Mouse (Mus musculus) heart, postnatal 0 days (tissue): ENCODE measurements around the gene Ube2q1. TPM values are rescaled to one million over a fixed set of nuclear protein-coding genes. Genes with fewer than 3 reads are reported as not detected.
A peak's percentile ranks its signal among the peaks of the same experiment; 100 is the strongest.
"Not testable (repeated sequence)": the region's sequence is repeated elsewhere in the genome, so short reads cannot be mapped to it uniquely, and the experiment has no call there.

Experiments
- ATAC-seq: fragments of 200-750 bp; cut with Nextera tagmentation; 2 replicates; pipeline ENCODE4 v1.8.0; 2017; ENCODE audit warnings: low read depth, moderate number of reproducible peaks, moderate library complexity; ENCODE audit not compliant: insufficient read depth
- DNase-seq: peaks from one replicate; pipeline ENCODE4 v3.0.0-alpha.2; 2016; ENCODE audit warnings: low spot score
- H3K27ac ChIP-seq: fragments of 300-500 bp; sonication (generic); 2 replicates; pipeline ENCODE4 v1.5.1; 2014; ENCODE audit warnings: low read depth, mild to moderate bottlenecking
- H3K27me3 ChIP-seq: fragments of 300-500 bp; sonication (generic); 2 replicates; pipeline ENCODE4 v1.6.1; 2014; ENCODE audit warnings: low read length, mixed read lengths; ENCODE audit not compliant: control insufficient read depth, insufficient read depth
- H3K36me3 ChIP-seq: fragments of 300-500 bp; sonication (generic); replicated peaks from 2 replicates; pipeline ENCODE4 v1.6.1; 2014; ENCODE audit warnings: low read length, mixed read lengths; ENCODE audit not compliant: control insufficient read depth, insufficient read depth
- H3K4me1 ChIP-seq: fragments of 300-500 bp; sonication (generic); 2 replicates; pipeline ENCODE4 v1.6.1; 2014; ENCODE audit warnings: antibody characterized with exemption; ENCODE audit not compliant: control insufficient read depth, insufficient read depth
- H3K4me2 ChIP-seq: fragments of 300-500 bp; sonication (generic); 2 replicates; pipeline ENCODE4 v1.6.1; 2014; ENCODE audit warnings: low read depth, mild to moderate bottlenecking, low read length, moderate library complexity
- H3K4me3 ChIP-seq: fragments of 300-500 bp; sonication (generic); 2 replicates; pipeline ENCODE4 v1.5.1; 2014; ENCODE audit warnings: low read depth, low read length
- H3K9ac ChIP-seq: fragments of 300-500 bp; sonication (generic); replicated peaks from 2 replicates; pipeline ENCODE4 v1.6.1; 2014; ENCODE audit warnings: low read depth, low read length, mixed read lengths
- H3K9me3 ChIP-seq: fragments of 300-500 bp; sonication (generic); replicated peaks from 2 replicates; pipeline ENCODE4 v1.6.1; 2016; ENCODE audit warnings: low read length; ENCODE audit not compliant: control insufficient read depth
- CTCF ChIP-seq: IDR thresholded peaks from 2 replicates; pipeline ENCODE4 v1.5.1; 2016; ENCODE audit warnings: antibody characterized with exemption, control low read depth, low read depth
- EP300 ChIP-seq: IDR thresholded peaks from 2 replicates; pipeline ENCODE4 v1.6.1; 2016; ENCODE audit warnings: antibody characterized with exemption, low read depth
- WGBS: fragments of 180-500 bp; shearing (Covaris S2); extraction: QIAGEN DNeasy Blood & Tissue Kit; methylation state at CpG from one replicate; pipeline ENCODE4 v1.1.7; 2014; 5-methylcytosine and 5-hydroxymethylcytosine counted together
- polyA plus RNA-seq: library from polyadenylated mRNA; unstranded; fragments of >200 nt; fragmentation: Nextera tagmentation; extraction: Ambion mirVana; gene quantifications from 2 replicates; pipeline ENCODE4 v1.2.1, GENCODE M21; 2015
- total RNA-seq: library from RNA; depleted of rRNA; stranded (reverse); fragments of >200 nt; gene quantifications from 2 replicates; pipeline ENCODE4 v1.2.3, GENCODE M21; 2014; ENCODE audit warnings: low replicate concordance

Ube2q1 gene
- total and polyA plus RNA-seq, 2 experiments from 2014 or later = 5.5 to 80.1 TPM

- WGBS = 69% methylated on average over 16 of the region's 16 CpGs
- Histone ChIP-seq H3K9ac (no peak overlapping the region), H3K36me3 (no peaks in the 10 kb centered on the region), H3K4me2 (no peak overlapping the region), H3K9me3 (no peaks in the 10 kb centered on the region), H3K27me3 (0 out of 2 replicates have a peak, but pooled peaks cover 3% of the 10 kb centered on the region), H3K4me3 (no peak overlapping the region), H3K27ac (no peak overlapping the region), H3K4me1 (no peaks in the 10 kb centered on the region)
- no peak for ATAC-seq
- no peak for DNase-seq
- TF ChIP-seq EP300 (no peak), CTCF (no peak)
These were observed 15.4 kb downstream of the Ube2q1 start for GRCm38 (mm10) chr3:89788680-89789352.

- TF ChIP-seq CTCF (no peak), EP300 (no peak)
- Histone ChIP-seq H3K9me3 (no peaks in the 10 kb centered on the region), H3K36me3 (no peaks in the 10 kb centered on the region), H3K27ac (no peak overlapping the region), H3K27me3 (no peaks in the 10 kb centered on the region), H3K4me3 (no peak overlapping the region), H3K9ac (no peak overlapping the region), H3K4me1 (no peaks in the 10 kb centered on the region; the same call in 1 of the 2 replicates), H3K4me2 (no peak overlapping the region)
- WGBS = 54% methylated on average over 2 of the region's 2 CpGs
- ATAC-seq (no peak), DNase-seq (no peak)
These were observed 21.2 kb downstream of the Ube2q1 start for GRCm38 (mm10) chr3:89794616-89795015.

GRCm38 (mm10) chr3:89795746-89796145, 22.3 kb downstream of the Ube2q1 start:
- 41% methylated on average over 5 of the region's 5 CpGs for WGBS
- H3K27ac ChIP-seq = no peak overlapping the region
- H3K9ac ChIP-seq = no peak overlapping the region
- H3K27me3 ChIP-seq = no peaks in the 10 kb centered on the region
- TF ChIP-seq CTCF (no peak), EP300 (no peak)
- H3K36me3 ChIP-seq = no peaks in the 10 kb centered on the region
- H3K4me2 ChIP-seq = no peak overlapping the region
- H3K4me3 ChIP-seq = no peak overlapping the region
- DNase-seq = no peak
- H3K9me3 ChIP-seq = no peaks in the 10 kb centered on the region
- ATAC-seq = no peak
- no peaks in the 10 kb centered on the region; the same call in 1 of the 2 replicates for H3K4me1 ChIP-seq

GRCm38 (mm10) chr3:89796358-89796757, 22.9 kb downstream of the Ube2q1 start:
- TF ChIP-seq CTCF (no peak), EP300 (no peak)
- no peak overlapping the region for H3K4me2 ChIP-seq
- H3K27ac ChIP-seq = no peak overlapping the region
- ATAC-seq (peak; percentile 30; the same call in 1 of the 2 replicates), DNase-seq (no peak)
- H3K4me1 ChIP-seq = no peaks in the 10 kb centered on the region; the same call in 1 of the 2 replicates
- no peaks in the 10 kb centered on the region for H3K27me3 ChIP-seq
- H3K4me3 ChIP-seq = no peak overlapping the region
- H3K36me3 ChIP-seq = no peaks in the 10 kb centered on the region
- no peaks in the 10 kb centered on the region for H3K9me3 ChIP-seq
- WGBS = 31% methylated on average over 4 of the region's 4 CpGs
- H3K9ac ChIP-seq = no peak overlapping the region

GRCm38 (mm10) chr3:89798518-89798917, 25.1 kb downstream of the Ube2q1 start:
- Histone ChIP-seq H3K9me3 (no peaks in the 10 kb centered on the region), H3K36me3 (no peaks in the 10 kb centered on the region), H3K4me1 (no peaks in the 10 kb centered on the region; the same call in 1 of the 2 replicates), H3K27me3 (no peaks in the 10 kb centered on the region), H3K9ac (no peak overlapping the region), H3K4me2 (no peak overlapping the region), H3K4me3 (no peak overlapping the region), H3K27ac (no peak overlapping the region)
- no peak for ATAC-seq
- no peak for TF ChIP-seq EP300
- DNase-seq = no peak
- WGBS = 81% methylated on average over 3 of the region's 3 CpGs

- Histone ChIP-seq H3K4me1 (no peaks in the 10 kb centered on the region; the same call in 1 of the 2 replicates), H3K9me3 (no peaks in the 10 kb centered on the region), H3K27me3 (no peaks in the 10 kb centered on the region), H3K36me3 (no peaks in the 10 kb centered on the region), H3K9ac (no peak overlapping the region), H3K4me3 (no peak overlapping the region), H3K27ac (no peak overlapping the region), H3K4me2 (peak overlapping the region; percentile 41)
- no peak for ATAC-seq
- 7% methylated on average over 13 of the region's 13 CpGs for whole genome bisulfite sequencing
- DNase-seq = no peak
- TF ChIP-seq CTCF = no peak
- TF ChIP-seq EP300 = no peak
These were observed 26.1 kb downstream of the Ube2q1 start for GRCm38 (mm10) chr3:89799476-89799875.

GRCm38 (mm10) chr3:89800078-89800477, 26.7 kb downstream of the Ube2q1 start:
- not testable (repeated sequence) for H3K9ac ChIP-seq, DNase-seq, H3K4me1 ChIP-seq, H3K4me3 ChIP-seq, H3K36me3 ChIP-seq, H3K27me3 ChIP-seq, ATAC-seq, H3K27ac ChIP-seq, H3K4me2 ChIP-seq, H3K9me3 ChIP-seq
- WGBS = 54% methylated on average over 3 of the region's 3 CpGs
